Mouse (Mus musculus): ENCODE data around the gene Gm28372.

The Gm28372 gene

DNA sequence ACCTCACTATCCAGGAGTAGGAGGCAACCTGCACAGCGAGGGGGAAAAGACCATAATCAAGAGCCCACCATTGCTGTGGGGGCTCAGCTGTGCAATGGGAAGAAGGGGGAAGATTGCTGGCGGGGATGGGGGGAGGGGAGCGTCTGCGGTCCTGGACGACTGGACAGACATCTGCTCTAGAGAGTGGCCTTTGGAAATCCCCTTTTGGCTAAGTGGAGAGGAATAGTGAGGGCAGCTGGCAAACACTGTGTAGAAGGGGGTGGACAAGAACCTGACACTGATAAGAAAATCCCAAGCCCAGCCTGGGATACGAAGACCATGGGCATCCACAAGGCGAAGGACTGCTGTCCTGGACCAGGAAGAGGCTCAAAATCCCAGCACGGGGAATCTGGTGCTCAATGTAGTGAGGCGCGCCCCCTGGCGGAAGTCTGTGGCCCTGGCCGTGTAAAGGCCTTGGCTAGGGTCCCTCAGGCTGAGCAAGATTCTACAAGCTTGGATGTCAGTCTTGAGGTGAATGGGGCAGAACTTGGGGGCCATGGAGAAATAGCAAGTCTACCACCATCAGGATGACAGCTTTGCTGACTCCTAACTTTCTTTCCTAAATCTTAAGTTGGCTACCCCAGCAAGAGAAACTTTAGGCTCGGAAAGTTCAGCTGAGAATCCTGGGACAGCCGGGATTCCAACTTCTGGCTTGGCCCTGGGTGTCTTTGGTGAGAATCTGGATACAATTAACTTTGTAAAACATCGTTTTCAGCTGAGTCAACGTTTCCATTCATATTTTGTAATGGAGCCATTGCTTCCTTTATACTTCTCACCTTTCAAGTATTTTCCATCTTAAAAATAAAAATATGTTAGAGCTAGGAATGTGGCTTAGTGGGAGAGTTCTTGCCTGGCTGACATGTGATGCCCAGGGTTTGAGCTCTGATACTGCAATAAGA lies 6.8 kb downstream of the Gm28372 start:
- peak; percentile 80 to 81 for DNase-seq (ENCODE audit: low spot score in 2 of 2)

DNA sequence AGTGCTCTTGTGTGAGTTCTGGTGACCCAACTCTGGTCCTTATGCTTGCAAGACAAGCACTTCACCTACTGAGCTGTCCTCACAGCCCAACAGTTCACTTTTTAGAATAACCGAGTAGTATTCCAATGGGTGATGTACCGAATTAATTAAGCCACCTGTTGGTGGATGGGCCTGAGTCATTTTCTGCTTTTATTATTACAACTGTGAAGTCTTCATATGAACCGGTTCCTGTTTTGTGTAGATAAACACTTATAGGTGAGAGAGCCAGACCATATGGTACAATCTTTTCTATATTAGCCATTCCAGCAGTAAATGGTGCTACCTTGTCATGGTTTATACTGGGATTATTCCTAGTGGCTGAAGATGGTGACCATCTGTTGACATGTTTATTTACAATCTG lies 7.7 kb downstream of the Gm28372 start:
- no peak for DNase-seq (ENCODE audit: low spot score in 2 of 2)

DNA sequence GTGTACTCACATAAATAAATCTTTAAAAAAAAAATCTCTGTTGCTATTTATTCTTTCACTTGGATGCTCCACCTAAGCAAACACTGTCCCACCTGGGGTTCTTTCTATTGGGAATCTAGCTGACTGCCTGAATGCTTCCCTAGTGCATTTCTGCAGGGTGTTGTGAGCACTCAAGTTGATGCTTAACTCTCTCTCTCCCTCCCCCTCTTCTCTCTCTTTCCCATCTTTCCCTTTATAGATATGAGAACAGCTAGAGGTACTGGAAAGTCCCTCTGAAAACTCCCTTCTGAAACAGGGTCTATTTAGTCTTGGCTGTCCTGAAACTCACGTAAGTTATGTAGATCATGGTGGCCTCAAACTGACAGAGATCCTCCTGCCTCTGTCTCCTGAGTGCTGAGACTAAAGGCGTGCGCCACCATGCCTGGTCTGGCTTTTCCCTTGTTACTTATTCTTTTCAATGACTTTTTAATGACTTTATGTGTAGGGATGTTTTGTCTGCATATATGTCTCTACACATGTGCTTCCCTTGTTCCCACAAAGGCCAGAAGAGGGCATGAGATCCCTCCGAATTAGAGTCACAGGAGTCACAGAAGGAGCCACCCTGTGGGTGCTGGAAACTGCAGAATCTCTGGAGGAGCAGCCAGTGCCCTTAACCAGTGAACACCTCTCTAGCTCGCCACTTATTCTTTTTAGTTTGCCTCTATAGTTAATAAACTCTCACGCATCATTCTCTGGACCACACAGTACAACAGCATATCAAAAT lies 9.2 kb downstream of the Gm28372 start:
- DNase-seq (ENCODE audit: low spot score in 2 of 2): no peak

DNA sequence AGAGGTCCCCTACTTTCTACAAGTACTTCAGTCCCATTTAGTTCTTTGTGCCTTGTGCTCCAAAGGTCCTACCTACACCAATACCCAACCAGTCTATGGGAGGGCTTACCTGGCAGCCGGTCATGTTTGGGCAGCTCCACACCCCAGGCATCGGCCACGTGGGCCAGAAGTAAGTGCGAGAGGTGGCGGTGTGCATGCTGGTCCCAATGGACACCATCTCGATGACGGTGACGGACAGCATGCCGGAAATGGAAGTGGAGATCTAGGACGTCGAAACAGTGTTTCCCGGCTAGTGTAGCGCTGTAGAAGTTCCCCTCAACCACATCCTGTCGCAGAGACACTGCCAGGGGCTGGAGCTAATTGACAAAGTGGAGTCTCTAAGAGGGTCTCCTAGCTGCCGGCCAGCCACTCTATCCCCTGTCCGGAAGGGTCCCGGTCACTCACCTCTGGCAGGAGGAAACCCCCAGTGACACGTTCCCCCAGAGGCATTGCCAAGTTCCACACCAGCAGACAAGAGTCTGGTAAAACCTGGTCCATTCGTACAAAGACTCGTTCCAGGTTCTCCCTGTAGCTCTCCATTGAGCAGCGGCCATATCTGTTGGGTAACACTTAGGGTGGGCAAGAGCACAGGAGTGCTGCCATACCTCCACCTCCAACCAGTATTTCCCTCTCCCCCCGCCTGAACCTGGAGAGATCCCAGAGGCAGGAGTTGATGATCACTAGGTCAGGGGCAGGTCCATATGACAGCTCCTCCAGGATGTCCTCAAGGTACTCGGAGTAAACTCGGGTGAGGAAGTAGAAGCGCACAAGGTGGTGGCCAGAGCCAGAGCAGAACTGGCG lies 17.0 kb downstream of the Gm28372 start:
- no peak for DNase-seq (ENCODE audit: low spot score in 2 of 2)

DNA sequence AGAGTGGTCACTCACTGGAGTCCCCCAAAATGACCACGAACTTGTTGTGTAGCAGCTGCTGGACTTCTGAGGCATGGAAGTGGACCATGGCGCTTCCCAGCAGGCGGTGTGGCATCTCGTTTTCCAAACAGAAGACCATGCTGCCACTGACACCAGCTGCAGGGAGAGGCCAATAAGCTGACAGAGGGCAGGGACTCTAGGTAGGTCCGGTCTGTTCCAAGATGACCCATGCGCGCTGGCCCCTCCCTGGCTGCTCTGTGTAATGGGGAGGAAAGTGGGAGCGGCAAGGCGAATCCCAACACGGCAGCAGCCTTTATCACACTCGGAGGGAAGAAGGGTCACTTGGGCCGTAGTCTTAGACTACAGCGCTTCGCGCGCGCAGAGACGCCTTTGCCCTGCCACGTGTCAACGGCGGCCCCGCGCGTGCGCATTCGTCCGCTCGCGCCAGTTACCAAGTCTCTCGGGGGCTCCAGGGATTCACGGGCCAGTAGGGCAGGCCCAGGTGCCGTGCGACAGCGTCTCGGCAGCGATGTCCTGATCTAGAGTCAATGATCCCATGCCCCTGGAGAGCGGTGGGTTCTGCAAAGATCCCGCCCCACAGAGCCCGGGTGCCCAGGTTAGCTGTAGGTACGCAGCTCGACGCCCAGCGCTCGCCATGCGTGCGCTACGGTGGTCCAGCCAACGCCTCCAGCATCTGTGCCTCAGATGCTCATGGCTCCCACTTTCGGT lies 18.5 kb downstream of the Gm28372 start:
- peak; percentile 80 to 87 for DNase-seq (ENCODE audit: low spot score in 2 of 2)

DNA sequence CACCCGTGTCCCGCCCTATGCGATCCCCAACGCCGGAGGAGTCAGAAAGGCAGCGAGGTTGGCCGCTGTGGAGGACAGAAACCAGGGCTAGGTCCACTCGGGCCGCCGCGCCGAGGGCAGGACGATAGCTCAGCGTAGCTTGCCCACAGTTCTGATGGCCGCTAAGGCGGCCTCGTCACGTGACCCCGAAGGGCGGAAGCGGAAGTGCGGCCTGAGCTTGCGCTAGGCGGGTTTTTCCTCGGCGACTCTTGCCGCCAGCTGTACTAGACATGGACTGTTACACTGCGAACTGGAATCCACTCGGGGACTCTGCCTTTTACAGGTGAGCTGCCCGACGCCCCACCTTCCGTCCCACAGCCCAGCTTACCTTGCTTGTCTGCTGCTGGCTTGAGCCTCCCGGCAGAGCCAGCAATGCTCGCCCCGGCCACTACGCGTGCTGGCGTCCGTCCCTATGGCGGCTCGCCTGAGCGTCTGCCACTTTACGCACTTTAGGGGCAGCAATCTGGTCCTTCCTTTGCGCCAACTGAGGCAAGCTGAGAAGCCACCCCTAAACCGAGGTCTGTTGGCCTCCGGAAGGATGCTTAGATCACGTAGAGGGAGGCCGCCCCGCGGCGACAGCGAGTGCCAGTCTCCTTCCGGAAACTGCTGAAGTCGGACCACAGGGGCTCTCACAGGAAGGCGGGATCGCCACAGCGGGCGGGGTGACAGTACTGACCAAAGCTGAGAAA lies 19.3 kb downstream of the Gm28372 start, which contains the start of the genes Vps16 and Pced1a:
Gene Vps16 (plus strand): TSS at position 214 of the 728 bp plus-strand sequence.
Gene Pced1a (minus strand): TSS at position 576 of the 728 bp plus-strand sequence.
- DNase-seq (ENCODE audit: low spot score in 2 of 2): peak; percentile 92 to 94

DNA sequence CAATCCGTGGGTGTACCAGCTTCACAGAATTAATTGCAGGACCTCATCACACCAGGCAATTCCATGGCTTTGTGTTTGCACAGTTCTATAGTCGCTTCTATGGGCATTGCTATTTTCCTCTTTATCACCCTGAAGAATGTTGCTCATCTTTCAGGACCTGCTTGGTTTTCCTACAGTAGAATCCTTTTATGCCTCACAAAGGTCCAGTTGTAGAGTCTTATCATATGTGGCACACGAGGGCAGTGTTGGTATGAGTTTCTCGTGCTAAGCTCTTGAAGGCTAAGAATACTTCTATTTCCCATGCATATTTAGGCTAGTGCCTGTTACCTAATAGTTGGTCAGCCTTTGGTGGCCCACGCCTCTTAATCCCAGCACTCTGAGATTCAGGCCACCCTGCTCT lies 20.1 kb downstream of the Gm28372 start:
- DNase-seq (ENCODE audit: low spot score in 2 of 2): peak in 1 of 2 experiments; percentile 11

DNA sequence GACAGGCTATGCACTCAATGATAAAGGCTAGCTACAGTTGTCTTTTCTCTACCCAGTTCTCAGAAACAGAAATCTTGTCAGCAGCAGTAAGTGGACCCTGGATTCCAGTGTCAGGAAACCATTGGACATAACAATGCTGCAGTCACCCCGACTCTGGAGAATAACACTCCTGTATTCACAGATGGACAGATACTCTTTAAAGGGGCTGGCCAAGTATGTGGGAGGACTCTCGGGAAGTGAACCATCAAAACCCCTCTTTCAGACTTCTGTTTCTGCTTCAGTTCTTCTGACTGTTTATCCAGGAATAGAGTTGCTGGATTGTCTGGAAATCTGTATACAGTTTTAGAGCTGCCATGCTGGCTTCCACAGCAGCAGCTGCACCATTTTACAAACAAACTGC lies 24.8 kb downstream of the Gm28372 start:
- no peak for DNase-seq (ENCODE audit: low spot score in 2 of 2)

DNA sequence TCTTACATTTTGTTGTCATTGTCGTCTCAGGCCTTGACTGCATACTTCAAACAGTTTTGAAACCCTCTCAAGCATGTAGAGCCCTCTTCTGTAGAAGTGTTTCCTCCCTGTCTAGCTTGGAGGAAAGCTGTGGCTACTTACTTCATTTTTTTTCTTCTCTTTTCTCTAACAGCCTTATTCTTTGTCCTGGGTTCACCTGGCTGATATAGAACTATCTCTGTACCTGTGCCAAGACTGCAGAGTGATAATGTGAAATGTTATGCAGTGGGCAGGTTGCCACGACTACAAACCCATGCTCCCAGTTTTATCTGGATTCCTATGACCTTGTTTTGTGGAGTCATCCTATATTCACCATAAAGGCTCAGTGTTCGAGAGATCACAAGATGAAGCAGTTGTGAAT lies 25.4 kb downstream of the Gm28372 start:
- DNase-seq (ENCODE audit: low spot score in 2 of 2): no peak

DNA sequence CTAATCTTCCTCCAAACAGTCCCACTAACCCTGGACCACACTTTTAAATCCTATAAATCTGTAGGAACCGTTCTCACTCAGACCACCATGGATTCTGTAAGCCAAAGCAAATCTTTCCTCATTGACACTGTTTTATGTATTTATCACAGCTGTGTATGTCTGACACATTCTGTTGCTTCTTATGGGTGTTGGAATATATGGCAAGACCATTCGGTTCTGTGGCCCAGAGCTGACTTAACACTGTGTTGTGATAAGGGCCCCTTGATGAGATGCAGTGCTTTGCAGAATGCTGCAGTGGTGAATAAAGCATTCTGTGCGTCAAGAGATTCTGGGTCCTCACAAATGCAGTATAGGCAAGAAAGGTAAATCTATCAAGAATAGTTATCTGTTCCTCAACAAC lies 27.1 kb downstream of the Gm28372 start:
- DNase-seq (ENCODE audit: low spot score in 2 of 2): no peak

DNA sequence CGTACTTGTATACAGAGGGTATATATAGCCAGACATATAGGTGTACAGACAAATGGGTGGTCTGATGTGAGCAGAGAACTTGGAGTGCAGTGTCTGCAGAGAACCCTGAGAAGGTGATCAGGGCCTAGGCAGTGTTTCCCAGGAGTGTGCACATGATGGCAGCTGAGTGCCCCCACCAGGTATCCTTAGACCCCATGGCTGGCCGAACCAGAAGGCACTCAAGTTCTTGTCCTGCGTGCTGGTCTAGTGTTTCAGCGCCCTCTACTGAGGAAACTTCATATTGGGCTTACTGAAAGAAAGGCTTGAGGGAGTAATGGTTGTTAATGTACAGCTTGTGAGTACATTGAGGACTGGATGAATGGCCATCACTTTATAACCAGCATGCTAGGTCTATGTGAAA lies 28.1 kb downstream of the Gm28372 start:
- peak in 1 of 2 experiments; percentile 75 for DNase-seq (ENCODE audit: low spot score in 2 of 2)

DNA sequence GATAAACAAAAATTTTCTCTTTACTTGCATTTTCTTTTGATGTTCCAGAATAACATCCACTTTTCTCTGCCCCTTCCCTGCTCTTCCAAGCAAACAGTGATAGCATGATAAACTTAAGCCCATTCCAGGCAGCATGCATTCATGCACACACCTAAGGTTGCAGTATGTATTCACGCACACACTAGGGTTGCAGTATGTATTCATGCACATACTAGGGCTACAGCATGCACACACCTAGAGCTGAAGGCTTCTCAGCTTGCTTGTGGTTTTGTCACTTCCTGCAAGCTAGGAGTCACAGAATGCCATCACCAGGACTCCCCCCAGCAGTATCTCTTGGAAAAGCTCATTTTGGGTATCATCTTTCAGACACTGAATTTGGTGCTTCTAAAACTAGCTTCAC lies 31.7 kb downstream of the Gm28372 start:
- DNase-seq (ENCODE audit: low spot score in 2 of 2): no peak

DNA sequence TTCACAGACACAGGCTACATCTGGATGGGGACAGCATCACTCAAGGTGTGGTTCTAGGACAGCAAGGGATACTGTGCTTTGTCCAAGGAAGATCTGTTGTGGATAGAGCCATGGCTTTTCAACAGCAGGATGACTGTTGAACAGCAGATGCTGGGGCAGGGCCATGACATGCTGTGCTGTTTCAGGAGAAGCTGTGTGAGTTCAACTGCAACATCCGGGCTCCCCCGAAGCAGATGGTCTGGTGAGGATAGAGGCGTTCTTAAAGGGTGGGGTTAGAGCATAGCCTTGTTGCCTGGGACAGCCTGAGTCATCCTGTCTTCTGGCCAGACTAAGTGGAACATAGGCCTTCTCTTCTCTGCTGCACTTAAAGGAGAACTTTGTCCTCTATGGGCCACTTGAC lies 33.8 kb downstream of the Gm28372 start:
- no peak for DNase-seq (ENCODE audit: low spot score in 2 of 2)

DNA sequence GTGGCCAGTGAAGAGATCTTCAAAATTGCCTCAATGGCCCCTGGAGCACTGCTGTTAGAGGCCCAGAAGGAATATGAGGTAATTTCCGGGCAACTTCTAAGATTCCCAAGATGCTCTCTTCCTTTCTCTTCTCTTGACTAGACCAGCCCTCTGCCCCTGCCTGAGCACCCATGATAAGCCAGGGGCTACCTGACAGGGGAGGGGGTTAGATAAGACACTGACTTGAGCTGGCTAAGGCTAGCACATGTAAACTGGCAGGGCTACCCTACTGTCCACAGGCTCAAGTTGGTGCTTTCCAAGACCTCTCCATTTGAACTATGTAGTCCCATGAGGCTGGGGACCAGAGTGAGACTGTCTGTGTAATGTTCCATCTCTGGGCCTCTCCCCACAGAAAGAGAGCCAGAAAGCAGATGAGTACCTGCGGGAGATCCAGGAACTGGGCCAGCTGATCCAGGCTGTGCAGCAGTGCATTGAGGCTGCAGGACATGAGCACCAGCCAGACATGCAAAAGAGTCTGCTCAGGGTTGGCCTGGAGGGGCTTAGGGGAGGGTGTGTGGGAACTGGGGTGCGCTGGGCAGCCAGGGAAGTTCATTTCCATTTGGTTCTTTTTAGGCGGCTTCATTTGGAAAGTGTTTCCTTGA lies 34.9 kb downstream of the Gm28372 start:
- DNase-seq (ENCODE audit: low spot score in 2 of 2): no peak

DNA sequence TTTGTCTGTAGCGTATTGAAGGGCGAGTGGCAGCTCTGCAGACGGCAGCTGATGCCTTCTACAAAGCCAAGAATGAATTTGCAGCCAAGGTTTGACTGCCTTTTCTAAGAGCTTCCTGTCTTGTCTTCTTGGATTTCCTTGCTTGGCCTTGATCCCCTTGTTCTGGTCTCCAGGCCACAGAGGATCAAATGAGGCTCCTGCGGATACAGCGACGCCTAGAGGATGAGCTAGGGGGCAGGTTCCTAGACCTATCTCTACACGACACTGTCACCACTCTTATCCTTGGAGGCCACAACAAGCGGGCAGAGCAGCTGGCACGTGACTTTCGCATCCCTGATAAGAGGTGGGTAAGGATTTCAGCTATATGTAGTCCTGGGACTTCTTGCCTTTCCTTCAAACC lies 37.1 kb downstream of the Gm28372 start:
- no peak for DNase-seq (ENCODE audit: low spot score in 2 of 2)

DNA sequence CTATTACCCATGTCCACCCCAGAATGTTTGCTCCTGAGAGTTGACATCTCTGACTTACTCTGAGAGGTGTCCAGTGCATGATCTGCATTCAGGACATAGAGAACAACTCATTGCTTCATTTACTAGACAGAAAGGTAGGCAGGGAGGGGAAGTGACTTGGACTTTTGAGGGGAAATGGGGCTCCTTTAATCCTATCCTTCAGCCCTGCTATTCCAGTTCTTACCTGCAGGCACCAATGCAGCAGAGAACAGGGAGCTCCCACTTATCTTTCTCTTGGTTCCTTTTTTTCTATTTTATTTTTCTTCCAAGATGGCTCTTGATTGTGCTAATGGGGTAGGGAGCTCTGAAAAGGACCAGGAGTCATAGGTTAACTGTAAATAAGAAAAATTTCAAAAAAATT lies 43.4 kb downstream of the Gm28372 start:
- DNase-seq (ENCODE audit: low spot score in 2 of 2): no peak

DNA sequence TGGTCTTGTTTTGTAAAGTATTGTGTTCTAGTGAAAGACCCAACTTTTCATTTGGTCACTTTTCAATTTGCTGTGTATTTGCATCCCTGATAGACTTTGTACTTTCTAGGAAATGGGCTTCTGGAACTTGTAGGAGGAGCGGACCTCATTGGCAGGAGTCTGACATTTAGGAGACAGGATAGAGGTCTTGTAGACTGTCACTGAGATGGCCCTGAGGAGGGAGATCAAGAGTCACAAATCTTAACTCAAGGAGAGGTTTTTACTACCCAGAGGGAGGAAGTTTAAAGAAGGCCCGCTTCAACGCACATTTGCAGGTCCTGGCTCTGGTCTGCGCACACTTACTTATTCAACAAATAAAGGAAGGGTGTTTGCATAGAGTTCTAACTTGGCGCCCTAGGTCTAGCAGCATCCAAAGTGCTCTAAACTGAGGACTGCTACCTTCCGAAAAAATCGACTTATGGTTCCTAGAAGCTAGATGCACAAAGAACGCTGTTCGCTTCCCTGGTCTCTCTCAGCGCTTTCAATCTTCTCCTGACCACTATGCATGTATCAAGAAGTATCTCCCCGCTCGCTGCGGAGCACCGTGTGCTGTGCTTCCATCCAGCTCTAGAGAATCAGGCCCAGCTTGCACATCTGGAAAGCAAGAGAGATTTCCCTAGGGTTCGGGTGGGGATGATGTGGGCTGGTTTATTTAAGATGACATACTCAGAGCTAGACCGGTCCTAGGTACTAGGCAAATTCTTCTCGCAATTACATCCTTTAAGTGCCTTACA lies 44.2 kb downstream of the Gm28372 start:
- DNase-seq (ENCODE audit: low spot score in 2 of 2): no peak

DNA sequence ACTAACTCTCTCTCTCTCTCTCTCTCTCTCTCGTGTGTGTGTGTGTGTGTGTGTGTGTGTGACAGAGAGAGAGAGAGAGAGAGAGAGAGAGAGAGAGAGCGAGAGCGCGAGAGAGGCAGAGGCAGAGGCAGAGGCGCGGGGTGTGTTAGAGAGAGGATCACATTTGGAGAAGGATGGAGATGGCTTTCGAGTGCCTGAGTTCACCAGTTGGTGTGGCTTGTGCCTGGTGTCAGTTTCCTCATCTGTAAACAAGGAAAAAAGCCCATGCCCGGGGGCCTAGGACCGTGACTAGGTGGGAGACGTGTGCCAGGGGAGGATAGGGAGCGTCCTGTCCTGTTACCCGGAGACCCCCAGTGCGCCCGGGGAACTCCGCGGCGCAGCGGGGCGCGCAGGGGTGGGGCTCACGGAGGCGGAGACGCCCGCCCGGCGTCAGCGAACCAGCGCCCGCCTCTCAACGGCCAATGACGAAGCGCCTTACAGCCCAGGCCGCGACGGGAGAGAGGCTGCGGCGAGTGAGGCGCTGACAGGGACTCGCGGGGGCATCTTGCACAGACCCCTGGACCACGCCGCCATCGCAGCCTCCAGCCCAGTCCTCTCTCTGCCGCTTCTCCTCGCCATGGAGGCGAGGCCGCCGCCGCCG lies 44.9 kb downstream of the Gm28372 start, which contains the start of gene Ptpra:
Gene Ptpra (plus strand): TSS at position 485 of the 640 bp plus-strand sequence.
- peak; percentile 90 to 92 for DNase-seq (ENCODE audit: low spot score in 2 of 2)

DNA sequence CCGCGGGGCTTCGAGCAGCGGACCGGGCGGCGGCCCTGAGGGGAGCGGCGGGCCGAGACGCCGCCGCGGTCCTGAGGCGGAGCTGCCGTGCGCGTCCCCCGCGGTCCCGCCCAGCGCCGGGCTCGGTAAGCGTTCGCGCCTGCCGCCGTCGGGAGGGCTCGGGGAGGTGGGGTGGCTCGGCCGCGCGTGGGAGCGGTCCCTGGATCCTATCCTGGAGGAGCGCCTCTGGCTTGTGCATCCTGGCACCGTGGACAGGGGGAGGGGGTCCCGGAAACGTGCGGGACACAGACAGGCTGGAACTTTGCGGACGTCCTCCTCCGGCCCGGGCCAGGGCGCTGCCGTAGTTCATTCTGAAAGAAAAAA lies 45.4 kb downstream of the Gm28372 start:
- DNase-seq (ENCODE audit: low spot score in 2 of 2): peak; percentile 74

All from right cerebral cortex, adult 2 months (tissue).